Mouse (Mus musculus): ENCODE results near the gene Tom1. TPM values are rescaled to one million over a fixed set of nuclear protein-coding genes. Genes with fewer than 3 reads are reported as not detected.
A peak's percentile ranks its signal among the peaks of the same experiment; 100 is the strongest.

The Tom1 gene
- polyA plus RNA-seq, 1 experiment = 84.2 TPM

DNA sequence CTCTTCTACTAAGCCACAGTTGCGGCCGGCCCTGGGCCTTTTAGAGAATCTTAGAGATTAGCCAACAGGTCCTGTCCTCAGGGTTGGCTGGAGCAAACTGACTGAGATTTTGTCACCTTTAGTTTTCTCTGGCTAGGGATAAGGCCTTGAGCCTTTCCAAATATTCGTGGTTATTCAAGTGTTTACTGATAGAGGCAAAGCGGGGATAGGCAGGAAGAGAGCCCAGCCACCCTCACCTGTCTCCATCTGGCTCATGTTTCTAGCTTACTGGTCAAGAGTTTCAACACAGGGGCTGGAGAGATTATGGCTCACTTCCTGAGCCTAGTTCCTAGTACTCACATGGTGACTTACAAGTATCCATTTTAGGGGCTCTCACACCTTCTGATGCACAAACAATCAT is 69.5 kb downstream of the Tom1 start:
- H3K4me3 ChIP-seq = no peak overlapping the region
- no peaks in the 10 kb centered on the region for H3K79me2 ChIP-seq (ENCODE audit: control insufficient read depth, insufficient read depth)
- no peak overlapping the region for H3K4me2 ChIP-seq (ENCODE audit: low read depth)
- TF ChIP-seq SRF (IDR thresholded peaks at IDR 0.05; ENCODE audit: control insufficient read depth, insufficient read length, low read depth) = no peak
- peaks cover 37% of the 10 kb centered on the region for H3K36me3 ChIP-seq (ENCODE audit: control insufficient read depth, insufficient read depth)
- H3ac ChIP-seq (ENCODE audit: control insufficient read depth, insufficient read length) = no peak overlapping the region
- H3K27me3 ChIP-seq (ENCODE audit: control insufficient read depth, insufficient read depth, insufficient read length) = no peaks in the 10 kb centered on the region

DNA sequence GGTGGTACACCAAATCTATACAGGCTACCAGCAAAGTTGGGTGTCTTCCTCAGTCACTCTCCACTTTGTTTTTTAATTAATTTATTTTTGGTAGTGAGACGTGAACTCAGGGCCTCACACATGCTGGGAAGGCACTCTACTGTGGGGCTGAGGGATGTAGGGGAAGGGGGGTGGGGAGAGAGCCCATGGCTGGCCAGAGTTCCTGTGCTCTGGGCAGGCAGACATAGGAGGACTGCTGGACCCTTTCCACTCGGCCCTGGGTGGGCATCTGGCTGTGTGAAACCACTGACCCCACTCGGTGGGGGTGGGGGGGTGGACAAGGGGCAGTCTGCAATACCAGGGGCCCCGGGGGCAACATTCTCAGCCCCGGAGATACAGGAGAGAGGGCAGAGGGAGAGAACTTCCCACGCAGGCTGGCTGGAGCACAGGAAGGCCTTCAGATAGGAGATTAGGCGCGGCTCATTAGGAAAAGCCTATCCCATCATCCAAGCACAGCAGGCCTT is 69.9 kb downstream of the Tom1 start:
- no peaks in the 10 kb centered on the region for H3K79me2 ChIP-seq (ENCODE audit: control insufficient read depth, insufficient read depth)
- no peak for TF ChIP-seq E2F4 (IDR thresholded peaks at IDR 0.05; ENCODE audit: insufficient read depth)
- TF ChIP-seq SRF (IDR thresholded peaks at IDR 0.05; ENCODE audit: control insufficient read depth, insufficient read length, low read depth) = no peak
- no peak for TF ChIP-seq POLR2A (IDR thresholded peaks at IDR 0.05; ENCODE audit: insufficient read length, low read depth)
- TF ChIP-seq TCF3 (IDR thresholded peaks at IDR 0.05; ENCODE audit: insufficient read length, low read depth) = no peak
- no peak for TF ChIP-seq REST (IDR thresholded peaks at IDR 0.05; ENCODE audit: insufficient read depth, insufficient read length)
- TF ChIP-seq MYOD1 (IDR thresholded peaks at IDR 0.05; ENCODE audit: control insufficient read depth in 1 of 3, insufficient read length in 2 of 3, low read depth in 2 of 3) = no peak
- no peak for TF ChIP-seq MAX (IDR thresholded peaks at IDR 0.05; ENCODE audit: low read depth)
- TF ChIP-seq USF1 (IDR thresholded peaks at IDR 0.05; ENCODE audit: low read depth) = no peak
- TF ChIP-seq POLR2AphosphoS2 (IDR thresholded peaks at IDR 0.05; ENCODE audit: insufficient read length, low read depth) = no peak
- H3ac ChIP-seq (ENCODE audit: control insufficient read depth, insufficient read length) = no peak overlapping the region
- H3K36me3 ChIP-seq (ENCODE audit: control insufficient read depth, insufficient read depth) = peaks cover 32% of the 10 kb centered on the region
- H3K4me3 ChIP-seq = no peak overlapping the region
- H3K4me2 ChIP-seq (ENCODE audit: low read depth) = no peak overlapping the region
- no peaks in the 10 kb centered on the region for H3K27me3 ChIP-seq (ENCODE audit: control insufficient read depth, insufficient read depth, insufficient read length)

DNA sequence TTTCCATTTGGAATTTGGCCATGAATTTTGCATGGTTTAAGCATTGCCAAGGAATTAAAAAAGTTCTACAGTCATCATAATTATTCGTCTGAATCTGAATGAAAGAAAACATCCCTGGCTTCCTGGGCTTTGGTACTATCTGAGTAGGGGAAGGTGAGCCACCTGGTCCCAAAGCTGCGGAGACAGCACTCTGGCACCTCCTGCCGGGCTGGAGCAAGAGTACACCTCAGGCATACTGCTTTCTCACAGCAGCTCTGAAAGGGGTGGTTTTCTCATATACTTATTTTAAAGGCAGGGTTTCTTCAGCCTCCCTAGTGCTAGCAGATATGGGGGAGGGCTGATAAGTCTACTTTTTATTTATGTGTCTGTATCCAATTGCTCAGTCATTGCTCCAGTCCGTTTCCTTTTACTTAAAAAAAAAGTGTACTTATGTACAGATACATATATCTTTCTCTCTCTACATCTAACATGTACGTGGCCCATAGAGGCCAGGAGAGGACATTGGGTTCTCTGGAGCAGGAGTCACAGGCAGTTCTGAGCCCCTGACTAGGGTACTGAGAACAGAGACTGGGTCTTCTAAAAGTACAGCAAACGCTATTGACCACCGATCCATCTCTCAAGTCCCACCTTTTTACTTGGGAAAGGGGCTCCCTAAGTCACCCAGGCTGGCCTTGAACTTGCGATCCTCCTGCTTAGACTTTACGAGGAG is 75.2 kb downstream of the Tom1 start:
- peaks cover 6% of the 10 kb centered on the region for H3K36me3 ChIP-seq (ENCODE audit: control insufficient read depth, insufficient read depth)
- H3K4me3 ChIP-seq = peak overlapping the region; percentile 66
- peak in 1 of 3 experiments; percentile 29 for TF ChIP-seq MYOD1 (IDR thresholded peaks at IDR 0.05; ENCODE audit: control insufficient read depth in 1 of 3, insufficient read length in 2 of 3, low read depth in 2 of 3)
- TF ChIP-seq REST (IDR thresholded peaks at IDR 0.05; ENCODE audit: insufficient read depth, insufficient read length) = no peak
- H3K27me3 ChIP-seq (ENCODE audit: control insufficient read depth, insufficient read depth, insufficient read length) = no peaks in the 10 kb centered on the region
- H3K4me2 ChIP-seq (ENCODE audit: low read depth) = peak overlapping the region; percentile 87
- no peak overlapping the region for H3ac ChIP-seq (ENCODE audit: control insufficient read depth, insufficient read length)
- peaks cover 12% of the 10 kb centered on the region for H3K79me2 ChIP-seq (ENCODE audit: control insufficient read depth, insufficient read depth)

- H3K79me2 ChIP-seq (ENCODE audit: control insufficient read depth, insufficient read depth) = peaks cover 12% of the 10 kb centered on the region
- H3K27me3 ChIP-seq (ENCODE audit: control insufficient read depth, insufficient read depth, insufficient read length) = no peaks in the 10 kb centered on the region
- no peak within 1 kb of the TSS for H3ac ChIP-seq (ENCODE audit: control insufficient read depth, insufficient read length)
- H3K4me2 ChIP-seq (ENCODE audit: low read depth) = peak within 1 kb of the TSS; percentile 87
- peaks cover 7% of the 10 kb centered on the region for H3K36me3 ChIP-seq (ENCODE audit: control insufficient read depth, insufficient read depth)
- TF ChIP-seq REST (IDR thresholded peaks at IDR 0.05; ENCODE audit: insufficient read depth, insufficient read length) (no peak), USF1 (IDR thresholded peaks at IDR 0.05; ENCODE audit: low read depth) (no peak), TCF12 (IDR thresholded peaks at IDR 0.05; ENCODE audit: insufficient read depth, poor library complexity, severe bottlenecking) (no peak), E2F4 (IDR thresholded peaks at IDR 0.05; ENCODE audit: insufficient read depth) (peak; percentile 89), TCF3 (IDR thresholded peaks at IDR 0.05; ENCODE audit: insufficient read length, low read depth) (no peak), POLR2AphosphoS2 (IDR thresholded peaks at IDR 0.05; ENCODE audit: insufficient read length, low read depth) (no peak), MYOG (IDR thresholded peaks at IDR 0.05; ENCODE audit: control insufficient read depth in 1 of 3, insufficient read depth in 1 of 3, insufficient read length in 2 of 3, low read depth in 2 of 3) (no peak), MYOD1 (IDR thresholded peaks at IDR 0.05; ENCODE audit: control insufficient read depth in 1 of 3, insufficient read length in 2 of 3, low read depth in 2 of 3) (no peak), POLR2A (IDR thresholded peaks at IDR 0.05; ENCODE audit: insufficient read length, low read depth) (peak; percentile 38), MAX (IDR thresholded peaks at IDR 0.05; ENCODE audit: low read depth) (no peak)
- H3K4me3 ChIP-seq = peak within 1 kb of the TSS; percentile 66
These were observed 75.9 kb downstream of the Tom1 start, which contains the start of gene Mcm5 for GRCm38 (mm10) chr8:75109236-75109967. Mcm5 (plus strand) TSS chr8:75109569.

GRCm38 (mm10) chr8:75110093-75110492 is 76.6 kb downstream of the Tom1 start:
- Histone ChIP-seq H3ac (ENCODE audit: control insufficient read depth, insufficient read length) (no peak overlapping the region), H3K79me2 (ENCODE audit: control insufficient read depth, insufficient read depth) (peaks cover 12% of the 10 kb centered on the region), H3K36me3 (ENCODE audit: control insufficient read depth, insufficient read depth) (peaks cover 7% of the 10 kb centered on the region), H3K4me3 (peak overlapping the region; percentile 66), H3K4me2 (ENCODE audit: low read depth) (peak overlapping the region; percentile 85), H3K27me3 (ENCODE audit: control insufficient read depth, insufficient read depth, insufficient read length) (no peaks in the 10 kb centered on the region)
- TF ChIP-seq CEBPB (IDR thresholded peaks at IDR 0.05; ENCODE audit: insufficient read depth, poor library complexity, severe bottlenecking) (no peak), MYOD1 (IDR thresholded peaks at IDR 0.05; ENCODE audit: control insufficient read depth in 1 of 3, insufficient read length in 2 of 3, low read depth in 2 of 3) (no peak), SRF (IDR thresholded peaks at IDR 0.05; ENCODE audit: control insufficient read depth, insufficient read length, low read depth) (no peak), REST (IDR thresholded peaks at IDR 0.05; ENCODE audit: insufficient read depth, insufficient read length) (no peak), USF1 (IDR thresholded peaks at IDR 0.05; ENCODE audit: low read depth) (no peak), POLR2A (IDR thresholded peaks at IDR 0.05; ENCODE audit: insufficient read length, low read depth) (no peak), POLR2AphosphoS2 (IDR thresholded peaks at IDR 0.05; ENCODE audit: insufficient read length, low read depth) (no peak), MAX (IDR thresholded peaks at IDR 0.05; ENCODE audit: low read depth) (no peak), MYOG (IDR thresholded peaks at IDR 0.05; ENCODE audit: control insufficient read depth in 1 of 3, insufficient read depth in 1 of 3, insufficient read length in 2 of 3, low read depth in 2 of 3) (no peak), TCF3 (IDR thresholded peaks at IDR 0.05; ENCODE audit: insufficient read length, low read depth) (no peak), E2F4 (IDR thresholded peaks at IDR 0.05; ENCODE audit: insufficient read depth) (no peak), TCF12 (IDR thresholded peaks at IDR 0.05; ENCODE audit: insufficient read depth, poor library complexity, severe bottlenecking) (no peak)
